Mouse (Mus musculus): ENCODE data around the gene Anks4b. TPM values are rescaled to one million over a fixed set of nuclear protein-coding genes. Genes with fewer than 3 reads are reported as not detected.

Gene Anks4b
- polyA plus RNA-seq, 1 experiment: 0.17 TPM

DNA sequence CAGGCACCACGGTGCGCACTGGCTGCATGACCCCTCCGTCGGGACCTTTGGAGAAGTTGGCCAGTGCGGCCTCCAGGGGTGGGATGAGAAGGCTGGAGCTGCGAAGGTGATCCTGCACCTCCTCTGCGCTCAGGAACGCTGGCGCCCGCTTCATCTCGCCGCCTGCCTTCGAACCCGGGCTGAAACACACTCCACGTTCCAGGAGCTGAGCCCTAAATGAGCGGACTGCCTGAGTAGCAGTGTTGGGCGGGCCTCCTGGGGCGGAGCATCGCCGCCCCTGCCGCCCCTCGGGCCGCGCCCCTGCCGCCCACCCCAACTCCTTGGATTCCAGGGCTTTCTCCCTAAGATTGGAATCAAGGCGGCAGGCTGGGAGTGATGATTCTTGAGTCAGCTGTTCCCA is 28.1 kb downstream of the Anks4b start, which contains the start of gene Crym:
Crym (minus strand) TSS at position 341 of the 400 bp plus-strand sequence.
- TF ChIP-seq CTCF (IDR thresholded peaks at IDR 0.05; ENCODE audit: extremely low read depth, insufficient read depth, low read length) (no peak), POLR2A (IDR thresholded peaks at IDR 0.05; ENCODE audit: extremely low read depth, insufficient read depth, low read length) (peak; percentile 48; the same call in 1 of the 2 replicates)
- Histone ChIP-seq H3K4me3 (ENCODE audit: insufficient read depth, low read length) (peak within 1 kb of the TSS; percentile 56), H3K4me1 (ENCODE audit: control insufficient read depth, insufficient read depth, low read length) (no peaks in the 10 kb centered on the region), H3K27ac (ENCODE audit: insufficient read depth, low read length) (peak within 1 kb of the TSS; percentile 80; the same call in 1 of the 2 replicates)

DNA sequence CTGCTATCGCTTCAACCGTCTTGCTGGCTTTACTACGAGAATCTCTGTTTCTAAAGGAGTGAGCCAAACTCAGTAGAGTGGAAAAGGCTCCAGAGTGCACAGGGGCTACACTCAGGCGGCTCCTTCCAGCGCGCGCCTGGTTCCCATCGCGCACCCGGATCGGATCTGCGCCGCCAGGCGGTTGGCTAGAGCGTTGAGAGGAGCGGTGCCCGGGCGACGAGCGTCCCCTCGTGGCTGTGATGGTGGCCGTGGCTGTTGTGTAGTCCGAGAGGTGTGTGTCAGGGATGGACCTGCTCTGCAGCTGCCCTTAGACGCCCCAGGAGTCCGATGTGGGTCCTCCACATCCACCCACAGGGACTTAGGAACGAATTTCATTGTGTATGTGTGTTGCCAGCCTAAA is 30.1 kb downstream of the Anks4b start, which contains the start of gene Abca14:
Abca14 (plus strand) TSS at position 173 of the 400 bp plus-strand sequence.
- TF ChIP-seq CTCF (IDR thresholded peaks at IDR 0.05; ENCODE audit: extremely low read depth, insufficient read depth, low read length) (peak; percentile 95), POLR2A (IDR thresholded peaks at IDR 0.05; ENCODE audit: extremely low read depth, insufficient read depth, low read length) (no peak)
- no peak within 1 kb of the TSS for H3K4me3 ChIP-seq (ENCODE audit: insufficient read depth, low read length)
- no peaks in the 10 kb centered on the region for H3K4me1 ChIP-seq (ENCODE audit: control insufficient read depth, insufficient read depth, low read length)
- no peak within 1 kb of the TSS for H3K27ac ChIP-seq (ENCODE audit: insufficient read depth, low read length)

DNA sequence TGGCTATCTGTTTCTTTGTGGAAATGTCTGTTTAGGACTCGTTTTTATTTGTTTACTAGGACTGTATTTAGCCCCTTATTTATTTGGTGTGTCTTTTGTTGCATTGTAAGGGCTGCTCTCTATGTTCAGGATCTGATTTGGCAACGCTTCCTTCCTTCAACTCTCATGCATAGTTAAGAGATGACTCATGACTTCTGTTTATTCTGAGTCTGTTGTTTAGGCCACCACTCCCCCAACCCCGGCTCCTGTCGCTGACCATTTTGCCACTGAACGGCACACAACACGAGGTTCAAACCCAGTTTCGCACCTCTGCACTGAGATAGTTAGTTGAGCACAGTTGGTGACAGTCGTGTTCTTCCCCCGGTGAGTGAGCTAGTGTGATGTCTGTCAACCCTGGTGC is 32.3 kb downstream of the Anks4b start:
- no peaks in the 10 kb centered on the region for H3K4me1 ChIP-seq (ENCODE audit: control insufficient read depth, insufficient read depth, low read length)
- no peak overlapping the region for H3K4me3 ChIP-seq (ENCODE audit: insufficient read depth, low read length)
- TF ChIP-seq CTCF (IDR thresholded peaks at IDR 0.05; ENCODE audit: extremely low read depth, insufficient read depth, low read length) (no peak), POLR2A (IDR thresholded peaks at IDR 0.05; ENCODE audit: extremely low read depth, insufficient read depth, low read length) (no peak)
- H3K27ac ChIP-seq (ENCODE audit: insufficient read depth, low read length): no peak overlapping the region

DNA sequence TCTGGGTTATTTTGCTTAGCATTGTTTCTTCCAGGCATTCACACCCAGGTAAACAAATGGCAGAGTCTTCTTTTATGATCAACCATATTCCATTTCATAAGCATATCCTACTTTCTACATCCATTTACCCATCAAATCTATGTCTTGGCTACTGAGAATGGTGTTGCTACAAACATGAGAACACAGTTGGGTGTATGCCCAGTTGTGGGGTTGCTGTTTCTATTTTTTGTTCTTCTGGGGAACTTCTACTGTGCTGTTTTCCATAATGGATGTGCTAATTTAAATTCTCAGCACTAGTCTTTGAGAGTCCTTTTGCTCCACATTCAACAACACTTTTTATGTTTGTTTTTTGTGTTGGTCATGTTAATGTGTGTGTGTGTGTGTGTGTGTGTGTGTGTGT is 54.9 kb downstream of the Anks4b start:
- Histone ChIP-seq H3K27ac (ENCODE audit: insufficient read depth, low read length) (no peak overlapping the region), H3K4me1 (ENCODE audit: control insufficient read depth, insufficient read depth, low read length) (no peaks in the 10 kb centered on the region), H3K4me3 (ENCODE audit: insufficient read depth, low read length) (no peak overlapping the region)
- TF ChIP-seq CTCF (IDR thresholded peaks at IDR 0.05; ENCODE audit: extremely low read depth, insufficient read depth, low read length) (no peak), POLR2A (IDR thresholded peaks at IDR 0.05; ENCODE audit: extremely low read depth, insufficient read depth, low read length) (no peak)

Other genes with a start within 250 kb of the Anks4b start
- 0.25 and 0.29 TPM in 2 replicates for gene Dnah3, start 78.6 kb upstream of the Anks4b start, polyA plus RNA-seq (2012; rRNA removed)
- gene Tmem159, start 71.5 kb upstream of the Anks4b start, polyA plus RNA-seq (2012; rRNA removed): 12.3 and 13.4 TPM in 2 replicates
- 0.28 and 0.38 TPM in 2 replicates for gene Zp2, start 28.6 kb upstream of the Anks4b start, polyA plus RNA-seq (2012; rRNA removed)
- 66.2 and 71.7 TPM in 2 replicates for gene Crym, start 28.3 kb downstream of the Anks4b start, polyA plus RNA-seq (2012; rRNA removed)
- gene Abca14, start 30.1 kb downstream of the Anks4b start, polyA plus RNA-seq (2012; rRNA removed): not detected in 2 replicates
- gene Abca15, start 154.8 kb downstream of the Anks4b start, polyA plus RNA-seq (2012; rRNA removed): not detected in 2 replicates
- gene Abca16, start 235.8 kb downstream of the Anks4b start, polyA plus RNA-seq (2012; rRNA removed): not detected in 2 replicates

Measured in cortical plate, adult 2 months (tissue).